Mouse (Mus musculus): ENCODE results near the gene Gp9.

- TF ChIP-seq POLR2A (IDR thresholded peaks at IDR 0.05; ENCODE audit: insufficient read depth, low read depth, low read length) (no peak), CTCF (IDR thresholded peaks at IDR 0.05) (no peak)
Measured at GRCm38 (mm10) chr6:87805448-87805847, 27.6 kb downstream of the Gp9 start.
